Mouse (Mus musculus) adrenal gland, adult 18-20 months (tissue): ENCODE measurements around the gene Cacna1s. TPM values are rescaled to one million over a fixed set of nuclear protein-coding genes. Genes with fewer than 3 reads are reported as not detected.

Experiments used
- DNase-seq, 2 experiments: peaks; one replicate each; pipeline ENCODE4 v3.0.0; 2021 to 2022; ENCODE audit warnings: low spot score in 2 of 2
- total RNA-seq, 2 experiments: library from RNA; stranded (reverse); gene quantifications; 1 replicate in 1 of 2; 2 replicates in 1 of 2; pipeline ENCODE4 v1.2.3; 2021

The Cacna1s gene
- total RNA-seq, 2 experiments from 2014 or later = 0.42 to 0.56 TPM

DNA sequence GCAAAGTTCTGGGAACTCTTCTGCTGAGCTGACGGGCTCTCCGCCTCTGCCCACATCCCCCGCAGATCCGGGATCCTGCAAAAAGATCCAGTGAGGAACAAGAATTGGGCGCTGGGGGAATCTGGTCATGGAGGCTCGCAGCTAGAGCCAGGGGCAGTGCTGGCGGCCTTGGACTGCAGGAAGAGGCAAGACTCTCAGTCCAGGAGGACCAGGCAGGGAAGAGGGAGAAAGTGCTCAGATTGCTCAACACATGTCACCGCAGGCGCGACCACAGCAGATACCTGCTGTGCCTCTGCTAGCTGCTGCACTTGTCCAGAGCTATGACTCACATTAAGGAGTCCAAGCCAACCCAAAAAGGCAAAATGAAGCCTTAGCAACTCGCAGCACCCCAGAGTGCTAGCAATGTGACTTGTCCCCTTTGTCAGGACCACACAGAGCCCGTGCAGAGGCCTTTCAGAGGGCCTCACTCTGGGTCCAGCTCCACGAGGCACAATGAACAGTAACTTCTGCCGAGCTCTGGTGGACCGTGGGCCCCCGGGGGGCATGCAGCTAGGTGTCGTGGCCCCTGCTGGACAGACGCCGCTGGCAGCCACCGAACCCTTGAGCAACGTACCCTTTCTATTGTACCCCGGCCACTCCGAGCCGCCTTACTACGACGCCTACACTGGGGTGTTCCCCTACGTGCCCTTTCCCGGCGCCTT lies 2.1 kb upstream of the Cacna1s start, which contains the start of gene Ascl5:
Gene Ascl5 (plus strand): TSS at position 493 of the 701 bp plus-strand sequence.
- DNase-seq = peak in 1 of 2 experiments; percentile 4

DNA sequence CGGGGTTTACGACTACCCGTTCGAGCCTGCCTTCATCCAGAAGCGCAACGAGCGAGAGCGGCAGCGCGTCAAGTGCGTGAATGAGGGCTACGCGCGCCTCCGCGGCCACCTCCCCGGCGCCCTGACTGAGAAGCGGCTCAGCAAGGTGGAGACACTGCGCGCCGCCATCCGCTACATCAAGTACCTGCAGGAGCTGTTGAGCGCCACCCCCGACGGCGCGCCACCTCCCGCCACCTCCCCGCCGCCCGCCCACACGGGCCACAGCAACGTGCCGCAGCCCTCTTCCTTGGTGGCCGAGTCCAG lies 1.6 kb upstream of the Cacna1s start:
- peak in 1 of 2 experiments; percentile 7 for DNase-seq

DNA sequence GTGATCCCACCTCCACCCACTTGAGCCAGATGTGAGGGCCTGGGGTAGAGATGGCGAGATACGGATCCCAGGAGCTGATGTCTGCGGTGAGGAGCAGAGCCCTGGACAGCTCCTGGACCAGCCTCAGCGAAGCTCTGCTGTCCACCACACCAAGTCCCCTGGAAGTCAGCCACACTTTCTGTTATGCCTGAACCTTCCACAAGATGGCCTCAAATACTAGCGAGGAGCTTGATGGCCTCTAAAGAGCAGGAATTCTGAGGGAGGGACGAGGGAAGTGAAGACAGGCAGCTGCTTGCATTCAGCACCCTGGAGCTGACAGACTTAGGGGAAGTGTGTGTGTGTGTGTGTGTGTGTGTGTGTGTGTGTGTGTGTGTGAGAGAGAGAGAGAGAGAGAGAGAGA lies 1.1 kb upstream of the Cacna1s start:
- peak; percentile 33 to 50 for DNase-seq

DNA sequence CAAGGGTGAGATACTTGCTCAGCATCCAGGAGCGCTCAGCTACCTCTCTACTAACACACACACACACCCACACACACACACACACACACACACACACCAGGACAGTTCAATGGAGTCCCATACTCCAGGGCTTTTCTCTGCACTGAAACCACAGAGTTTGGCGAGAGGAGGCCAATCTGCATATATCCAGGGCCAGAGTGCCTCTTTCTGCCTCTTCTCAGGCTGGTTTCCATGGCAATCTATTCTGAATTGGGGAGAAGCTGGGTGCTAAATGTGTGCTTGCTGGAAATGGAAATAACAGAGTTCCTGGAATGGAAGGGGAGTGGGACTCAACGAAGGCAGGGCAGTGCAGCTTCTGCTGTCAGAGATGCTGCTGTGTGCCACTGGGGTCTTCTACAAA lies 3.2 kb downstream of the Cacna1s start:
- no peak for DNase-seq

DNA sequence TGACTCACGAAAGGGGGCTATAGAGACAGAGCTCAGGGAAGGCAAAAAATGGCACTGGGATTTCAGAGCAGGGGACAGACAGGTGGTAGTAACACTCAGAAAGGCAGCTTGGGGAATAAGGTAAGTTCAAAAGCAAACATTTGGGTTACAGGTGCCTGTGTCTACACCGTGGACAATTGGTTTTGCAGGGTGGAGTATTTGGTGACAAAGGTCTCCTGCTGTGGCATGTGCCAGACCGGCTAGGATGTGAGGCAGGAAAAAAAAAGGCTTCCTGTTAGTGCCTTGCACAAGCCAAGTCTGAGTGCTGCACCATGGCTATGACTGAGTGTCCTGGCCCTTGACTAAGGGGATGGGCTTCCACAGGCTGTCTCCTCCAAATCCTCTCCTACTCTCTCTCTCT lies 6.0 kb downstream of the Cacna1s start:
- DNase-seq = no peak

DNA sequence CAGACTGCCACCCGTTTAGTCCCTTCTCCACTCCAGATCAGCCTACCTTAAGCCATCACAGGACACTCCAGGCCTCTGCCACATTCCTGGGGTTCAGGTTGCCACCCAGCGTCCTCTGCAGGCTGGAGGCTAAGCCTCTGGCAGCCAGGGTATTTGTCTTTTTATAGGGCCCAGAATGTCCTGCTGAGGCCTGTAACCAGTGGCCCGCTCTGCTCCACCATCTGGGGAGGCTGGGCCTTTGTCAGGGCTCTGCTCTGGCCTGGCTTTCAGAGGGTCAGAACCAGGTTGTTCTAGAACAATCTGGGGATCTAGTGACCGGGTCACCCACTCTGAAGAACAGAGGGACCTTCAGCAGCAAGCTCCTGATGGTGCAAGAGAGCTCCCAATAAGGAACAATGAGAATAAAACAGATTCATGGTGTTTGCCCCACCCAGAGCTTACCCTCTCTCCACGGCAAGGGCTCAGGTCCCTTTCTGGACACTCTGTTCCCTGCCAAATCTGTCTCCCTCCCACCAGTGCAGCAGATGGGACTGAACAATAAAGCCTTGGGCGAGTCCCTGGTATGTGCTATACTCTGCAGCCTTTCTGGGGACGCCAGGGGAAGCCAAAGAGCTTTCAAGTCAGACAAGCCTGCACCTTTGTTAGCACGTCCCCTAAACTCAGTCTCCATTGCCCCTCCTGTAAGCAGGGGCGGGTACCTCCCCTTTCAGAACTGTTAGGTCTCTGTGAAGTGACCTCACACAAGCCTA lies 8.7 kb downstream of the Cacna1s start:
- peak; percentile 40 to 65 for DNase-seq

DNA sequence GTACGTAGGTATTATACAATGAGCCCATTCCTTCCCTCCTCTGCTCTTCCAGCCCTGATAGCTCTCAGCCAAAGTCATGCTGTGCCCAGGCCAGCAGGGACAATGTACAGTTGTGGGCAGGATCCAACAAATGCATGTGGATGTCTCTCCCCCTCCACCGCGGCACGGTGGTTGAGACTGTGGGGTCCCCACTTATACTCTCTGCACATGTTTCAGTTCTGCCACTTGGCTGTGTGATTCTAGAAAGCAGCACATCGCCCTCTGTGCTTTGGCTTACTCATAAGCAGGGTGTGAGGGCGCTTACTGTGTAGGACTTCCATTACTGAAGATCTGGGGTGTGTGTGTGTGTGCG lies 9.2 kb downstream of the Cacna1s start:
- DNase-seq = no peak

DNA sequence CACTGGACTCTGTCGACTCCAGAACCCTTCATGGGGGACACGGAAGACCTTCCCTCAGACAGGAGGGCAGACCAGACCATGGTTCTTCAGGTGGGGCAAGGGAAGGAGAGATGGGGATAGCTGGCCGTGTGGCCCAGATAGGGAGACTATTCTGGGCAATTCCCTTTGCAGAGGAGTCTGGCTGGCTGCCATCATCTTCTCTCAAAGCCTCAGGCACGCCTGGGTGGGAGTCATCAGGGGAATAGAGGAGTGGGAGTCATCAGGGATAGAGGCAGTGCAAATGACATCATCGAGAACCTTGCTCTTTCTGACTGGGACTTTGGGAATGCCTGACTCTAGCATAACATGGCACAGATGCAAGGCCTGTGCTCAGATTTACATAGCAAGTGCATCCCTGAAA lies 11.4 kb downstream of the Cacna1s start:
- DNase-seq = no peak

DNA sequence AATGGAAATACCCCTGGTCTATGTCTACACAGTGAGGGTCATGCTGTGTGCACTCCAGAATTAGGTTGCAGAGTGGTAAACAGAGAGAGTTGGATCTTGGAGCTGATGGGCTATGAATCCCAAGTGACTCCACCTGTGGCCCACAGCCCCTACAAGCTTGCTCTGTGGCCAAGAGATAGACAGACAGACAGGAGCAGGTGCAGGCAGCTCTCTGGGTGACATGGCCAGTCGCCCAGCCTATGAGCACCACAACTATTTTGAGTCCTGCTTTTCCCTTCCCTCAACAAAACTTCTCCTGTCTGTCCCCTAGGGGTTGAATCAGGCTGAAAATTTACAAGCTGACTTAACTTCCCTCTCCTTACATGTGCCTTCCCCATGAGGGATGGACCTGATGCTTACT lies 14.1 kb downstream of the Cacna1s start:
- no peak for DNase-seq

DNA sequence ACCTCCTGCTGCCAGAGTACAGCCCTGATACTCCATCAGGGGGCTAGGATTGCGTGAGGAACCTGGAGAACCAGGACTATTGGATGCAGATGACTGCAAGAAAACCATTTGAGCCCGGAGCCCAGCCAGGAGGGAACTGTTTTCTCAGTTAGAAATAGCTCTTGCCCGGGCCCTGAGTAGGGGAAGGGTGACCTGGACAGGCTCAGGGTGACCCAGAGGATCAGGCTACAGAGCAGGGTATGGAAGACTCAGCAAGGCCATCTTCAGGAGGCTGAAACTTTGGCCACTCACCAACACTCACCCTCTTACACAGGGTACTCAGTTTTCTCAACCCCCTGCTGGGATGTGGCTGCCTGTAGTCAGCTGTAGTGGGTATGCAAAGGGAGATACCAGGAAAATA lies 15.0 kb downstream of the Cacna1s start:
- DNase-seq = no peak

DNA sequence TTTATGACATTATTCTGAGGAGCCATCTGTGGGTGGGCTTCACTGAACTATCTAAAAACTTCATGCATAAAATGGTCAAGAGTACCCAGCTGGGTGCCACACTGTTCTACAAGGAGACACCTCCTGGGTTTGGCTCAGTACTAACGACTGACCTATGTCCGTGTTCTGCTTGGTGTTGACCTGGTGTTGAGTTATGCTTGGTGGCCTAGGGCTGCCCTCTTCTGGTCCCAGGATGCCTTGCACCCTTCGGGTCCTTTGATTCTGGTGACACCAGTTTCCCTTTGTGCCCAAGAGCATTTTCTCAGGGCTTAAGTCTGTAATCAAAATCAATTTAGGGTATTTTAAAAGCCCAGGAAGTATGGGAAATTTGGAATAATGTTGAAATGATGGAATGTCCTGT lies 23.5 kb downstream of the Cacna1s start:
- DNase-seq = peak in 1 of 2 experiments; percentile 15

DNA sequence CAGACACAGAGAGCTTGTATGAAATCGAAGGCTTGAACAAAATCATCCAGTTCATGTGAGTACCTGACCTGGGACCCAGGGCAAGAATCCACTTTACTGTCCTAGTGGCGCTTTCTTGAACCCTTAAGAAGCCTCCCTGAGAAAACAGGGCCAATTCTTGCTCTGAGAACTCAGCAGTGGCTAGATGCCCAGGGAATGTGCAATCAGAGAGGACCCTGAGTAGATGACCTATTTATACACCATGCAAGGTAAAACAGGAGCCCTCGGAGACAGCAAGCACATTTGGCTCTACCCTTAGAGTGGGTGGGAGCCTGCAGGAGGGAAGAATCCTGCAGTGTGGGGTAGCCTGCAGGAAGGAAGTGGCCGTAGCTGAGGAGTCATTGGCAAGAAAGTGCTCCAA lies 25.1 kb downstream of the Cacna1s start:
- DNase-seq = no peak

DNA sequence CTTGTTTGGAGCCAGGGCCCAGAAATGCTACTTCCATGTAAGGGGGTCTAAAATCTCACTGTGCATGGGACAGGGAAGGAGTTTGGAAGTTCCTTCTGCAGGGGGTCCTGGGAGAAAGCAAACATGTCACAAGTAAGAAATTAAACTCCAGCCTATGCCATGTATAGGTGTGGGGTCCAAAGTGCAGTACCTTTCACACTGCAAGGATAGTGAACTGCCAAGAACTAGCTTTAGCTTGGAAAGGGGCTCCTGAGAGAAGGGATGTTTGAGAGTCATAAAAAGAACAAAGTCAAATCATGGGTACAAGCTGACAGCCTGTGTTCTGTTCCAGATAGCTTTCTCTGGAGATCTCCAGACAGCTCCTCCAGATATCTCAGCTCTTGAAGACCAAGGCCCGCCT lies 28.6 kb downstream of the Cacna1s start:
- no peak for DNase-seq

DNA sequence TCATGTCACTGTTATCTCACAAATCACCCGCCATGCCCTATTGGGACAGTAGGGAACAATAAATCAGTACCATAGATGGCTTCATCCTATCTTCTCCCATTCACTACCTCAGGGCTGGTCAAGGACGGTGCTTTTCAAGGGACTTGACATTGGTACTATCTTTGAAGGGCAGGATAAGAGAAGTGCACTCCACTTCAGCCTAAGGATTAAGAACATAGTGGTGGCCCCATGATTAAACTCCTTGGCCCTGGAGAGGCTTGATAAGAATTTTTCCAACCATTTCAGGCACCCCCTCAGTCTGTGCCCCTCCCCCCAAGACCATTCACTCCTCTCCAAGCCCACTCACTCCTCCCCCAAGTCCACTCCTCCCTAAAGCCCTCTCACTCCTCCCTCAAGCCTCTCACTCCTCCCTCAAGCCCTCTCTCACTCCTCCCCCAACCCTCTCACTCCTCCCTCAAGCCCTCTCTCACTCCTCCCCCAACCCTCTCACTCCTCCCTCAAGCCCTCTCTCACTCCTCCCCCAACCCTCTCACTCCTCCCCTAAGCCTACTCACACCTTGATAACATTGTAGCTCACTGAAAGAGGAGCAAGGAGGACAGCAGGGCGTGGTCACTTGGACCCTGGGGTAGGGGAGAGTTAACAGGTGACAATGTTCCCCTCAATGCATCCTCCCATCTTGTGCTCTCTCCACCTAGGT lies 33.6 kb downstream of the Cacna1s start:
- no peak for DNase-seq

DNA sequence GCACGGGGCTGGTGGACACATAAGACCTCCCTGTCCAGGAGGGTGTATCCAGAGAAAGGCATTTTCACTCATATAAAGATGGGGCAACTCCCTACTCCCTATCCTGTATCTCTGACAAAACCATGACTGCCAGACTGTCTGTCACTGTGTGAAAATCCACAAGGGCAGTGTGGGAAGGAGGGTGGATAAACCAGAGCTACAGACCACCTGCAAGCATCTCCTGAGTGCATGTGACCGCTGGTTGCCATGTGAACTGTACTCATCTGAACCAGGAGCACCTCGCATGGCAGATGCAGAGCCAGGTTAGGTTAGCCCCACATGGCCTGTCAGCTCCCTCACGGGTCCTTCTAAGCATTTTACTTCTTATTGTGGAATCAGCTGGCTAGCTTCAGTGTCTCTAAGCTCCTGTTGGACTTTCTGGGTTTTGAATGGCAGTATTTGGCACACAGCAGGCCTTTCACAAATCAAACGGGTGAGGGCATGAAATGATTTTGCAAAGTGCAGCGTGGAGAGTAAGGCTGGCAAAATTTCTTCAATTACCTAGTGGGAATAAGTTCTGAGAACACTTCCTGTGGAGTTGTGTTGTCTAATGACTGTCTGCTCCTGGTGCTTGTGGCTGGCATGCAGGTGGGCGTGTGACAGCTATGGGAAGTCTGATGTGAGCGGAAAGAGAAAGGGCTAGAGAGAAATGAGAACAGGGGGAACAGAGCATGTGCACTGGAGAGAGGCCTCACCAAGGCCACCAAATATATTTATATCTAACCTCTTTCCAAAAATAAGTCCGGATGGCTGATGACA lies 37.0 kb downstream of the Cacna1s start:
- DNase-seq = no peak

DNA sequence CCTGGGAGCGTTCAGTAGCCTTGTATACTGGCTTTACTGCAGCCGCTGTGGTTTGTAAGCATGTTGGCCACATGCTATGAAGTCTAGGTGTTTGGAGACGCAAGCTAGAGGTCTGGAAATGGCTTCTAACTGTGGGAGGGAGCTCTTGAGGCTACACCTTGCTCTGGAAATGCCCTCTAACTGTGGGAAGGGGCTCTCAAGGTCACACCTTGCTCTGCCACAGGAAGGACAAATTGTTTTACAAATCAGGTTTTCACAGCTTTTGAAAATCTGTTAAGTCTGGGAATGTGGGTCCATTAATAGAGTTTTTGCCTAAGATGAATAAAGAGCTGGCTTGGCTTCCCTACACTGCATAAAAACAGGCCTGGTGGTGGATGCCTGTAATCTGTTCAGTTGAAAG lies 41.2 kb downstream of the Cacna1s start:
- no peak for DNase-seq

DNA sequence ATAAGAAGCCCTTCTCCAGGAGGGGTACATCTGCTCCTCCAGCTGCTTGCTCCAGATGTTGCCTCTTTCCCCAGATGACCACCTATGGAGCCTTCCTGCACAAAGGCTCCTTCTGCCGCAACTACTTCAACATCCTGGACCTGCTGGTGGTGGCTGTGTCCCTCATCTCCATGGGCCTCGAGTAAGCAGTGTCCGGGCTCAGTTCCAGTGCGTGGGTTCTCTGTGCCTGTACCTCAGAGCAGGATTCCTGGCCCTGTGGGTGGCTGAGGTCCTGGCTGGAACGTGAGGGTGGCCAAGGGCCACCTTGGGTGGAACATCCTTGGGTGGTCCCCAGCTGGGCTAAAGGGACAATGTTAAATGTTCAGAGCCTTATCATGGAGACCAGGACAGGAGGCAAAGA lies 42.3 kb downstream of the Cacna1s start:
- DNase-seq = no peak

DNA sequence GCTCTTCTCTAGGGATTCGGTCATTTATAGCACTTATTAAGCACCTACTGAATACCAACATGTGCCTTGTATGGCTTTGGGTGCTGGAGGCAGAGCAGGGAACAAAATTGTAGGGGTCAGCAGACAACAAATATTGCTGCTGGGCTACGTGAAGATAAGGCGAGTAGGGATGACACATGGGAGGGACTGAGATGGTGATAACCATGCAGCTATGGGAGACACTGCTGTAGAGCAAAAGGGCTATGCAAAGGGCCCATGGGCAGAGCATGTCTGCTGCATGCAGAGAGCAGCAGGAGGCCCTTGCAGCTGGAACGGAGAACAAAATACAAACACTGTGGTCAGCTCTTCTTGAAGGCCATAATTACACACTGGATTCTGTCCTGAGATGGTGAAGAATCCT lies 49.5 kb downstream of the Cacna1s start:
- no peak for DNase-seq

DNA sequence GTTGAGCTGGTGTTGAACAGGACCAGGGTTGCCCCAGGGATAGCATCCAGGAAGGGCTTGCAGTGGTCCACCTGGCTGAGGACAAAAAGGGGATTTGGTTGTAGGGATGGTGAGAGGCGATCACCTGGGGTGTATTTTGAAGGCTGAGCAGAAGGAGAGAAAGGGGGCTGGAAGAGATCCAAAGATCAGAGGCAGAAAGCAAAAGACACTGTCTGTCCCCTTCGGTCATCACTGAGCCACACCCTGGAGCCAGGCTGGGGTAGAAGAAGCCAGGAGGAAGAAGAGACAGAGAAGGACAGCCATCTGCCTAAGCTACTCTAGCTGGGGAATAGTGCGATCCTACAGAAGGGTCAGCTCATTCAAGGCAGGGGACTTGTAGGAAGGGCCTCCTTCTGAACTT lies 50.0 kb downstream of the Cacna1s start:
- no peak for DNase-seq

DNA sequence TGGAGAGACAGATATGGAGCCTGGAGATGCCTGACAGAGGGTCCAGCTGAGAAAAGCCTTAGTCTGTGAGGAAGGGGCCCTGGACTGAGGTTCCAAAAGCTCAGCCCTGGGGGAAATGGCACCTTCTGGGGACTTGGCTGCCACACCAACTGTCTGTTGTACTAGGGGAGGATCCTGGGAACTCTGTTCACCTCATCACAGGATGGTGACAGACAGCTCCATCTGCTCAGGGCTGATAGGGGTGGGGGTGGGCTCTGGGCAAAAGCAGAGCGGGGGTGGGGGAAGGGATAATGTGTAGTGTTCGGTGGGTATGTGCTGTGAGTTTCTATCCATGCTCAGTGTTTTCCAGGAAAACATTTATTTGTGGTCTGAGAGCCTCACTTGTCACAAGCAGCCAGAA lies 50.4 kb downstream of the Cacna1s start:
- DNase-seq = no peak

DNA sequence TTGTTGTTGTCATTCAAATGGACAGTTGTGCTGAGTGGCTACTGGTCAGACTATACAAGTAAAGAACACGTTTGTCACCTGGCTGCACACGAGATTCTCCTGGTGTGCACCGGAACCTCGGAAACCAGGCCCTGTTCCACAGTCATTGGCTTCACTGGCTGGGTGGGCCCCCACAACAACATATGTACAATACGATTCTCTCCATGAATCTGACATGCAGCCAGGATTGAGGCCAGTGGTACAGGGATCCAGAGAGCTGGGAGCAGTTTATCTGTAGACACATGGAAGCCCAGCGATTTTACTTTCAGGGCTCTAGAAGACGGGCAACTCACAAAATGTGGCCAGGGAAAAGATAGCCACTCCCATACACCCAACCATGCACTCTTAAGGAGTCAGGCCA lies 51.1 kb downstream of the Cacna1s start:
- no peak for DNase-seq

DNA sequence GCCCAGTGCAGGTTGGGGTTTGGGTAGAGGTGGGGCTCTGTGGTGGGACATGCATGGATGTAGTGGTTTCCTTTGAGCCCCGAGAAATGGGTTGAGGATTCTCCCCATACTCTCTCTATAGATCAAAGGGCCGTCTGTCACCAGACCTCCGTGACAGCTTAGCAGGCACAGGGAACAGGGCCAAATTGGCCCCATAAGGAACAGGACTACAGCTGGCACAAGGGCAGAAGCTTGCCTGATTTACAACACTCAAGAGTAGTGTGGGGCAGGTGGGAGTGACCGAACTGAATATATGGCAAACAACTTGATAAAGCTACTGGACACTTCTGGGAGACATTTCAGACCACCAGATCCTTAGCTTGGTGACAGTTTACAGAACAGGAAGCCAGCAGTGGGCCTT lies 52.2 kb downstream of the Cacna1s start:
- no peak for DNase-seq
